ENCODE assay signal across 8 mouse cellular contexts in the genomic region with DNA sequence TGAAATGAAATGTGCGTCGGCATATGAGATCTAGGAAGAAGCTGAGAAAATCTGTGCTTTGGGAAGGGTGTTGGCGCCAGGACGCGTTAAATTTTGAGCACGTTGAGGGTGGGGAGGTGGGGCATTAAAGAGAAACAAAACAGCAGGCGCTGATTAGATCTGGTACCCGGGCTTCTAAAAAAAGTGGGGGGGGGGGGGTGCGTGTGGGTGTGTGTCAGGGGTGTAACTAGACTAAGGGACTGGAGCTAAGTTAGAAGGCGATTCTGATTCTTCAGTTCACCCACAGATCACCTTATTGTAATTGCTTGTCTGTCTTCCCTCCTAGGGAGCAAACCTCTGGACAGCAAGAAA. TPM values are rescaled to one million over a fixed set of nuclear protein-coding genes. Genes with fewer than 3 reads are reported as not detected.
DNase-seq lines count a peak whose midpoint lies in the region; ATAC-seq and TF ChIP-seq lines count a peak whose summit lies in the region.

No protein-coding gene starts in this region.

- no peaks in the 10 kb centered on the region for H3K36me3 ChIP-seq in kidney, embryonic 15.5 days
- no peaks in the 10 kb centered on the region for H3K36me3 ChIP-seq in intestine, embryonic 14.5 days (ENCODE audit: control insufficient read depth, insufficient read depth, low read length)
- H3K36me3 ChIP-seq in midbrain, embryonic 15.5 days (replicated peaks) = no peaks in the 10 kb centered on the region

- under 1% methylated on average over 9 of the region's 10 CpGs for WGBS in kidney, embryonic 15.5 days
- WGBS in intestine, embryonic 14.5 days = under 1% methylated on average over 10 of the region's 10 CpGs
- WGBS in midbrain, embryonic 15.5 days = 1% methylated on average over 10 of the region's 10 CpGs

- H3K9ac ChIP-seq in kidney, embryonic 15.5 days = 0 out of 2 replicates have a peak overlapping the region, but pooled peaks have one; percentile 36
- peak overlapping the region; percentile 37 for H3K9ac ChIP-seq in intestine, embryonic 14.5 days (ENCODE audit: low read length)
- H3K9ac ChIP-seq in midbrain, embryonic 15.5 days = peak overlapping the region; percentile 62

- H3K4me1 ChIP-seq in kidney, embryonic 15.5 days = peaks cover 13% of the 10 kb centered on the region
- peaks cover 4% of the 10 kb centered on the region for H3K4me1 ChIP-seq in cortical plate, adult 2 months (ENCODE audit: control insufficient read depth, insufficient read depth, low read length)
- peaks cover 12% of the 10 kb centered on the region for H3K4me1 ChIP-seq in intestine, embryonic 14.5 days (replicated peaks; ENCODE audit: control insufficient read depth, insufficient read depth, low read length)
- peaks cover 21% of the 10 kb centered on the region for H3K4me1 ChIP-seq in midbrain, embryonic 15.5 days

- peak overlapping the region; percentile 84 for H3K4me2 ChIP-seq in kidney, embryonic 15.5 days
- peak overlapping the region; percentile 65 for H3K4me2 ChIP-seq in intestine, embryonic 14.5 days (ENCODE audit: low read length)
- peak overlapping the region; percentile 74 for H3K4me2 ChIP-seq in midbrain, embryonic 15.5 days

- no peak for TF ChIP-seq CTCF in cortical plate, adult 2 months (IDR thresholded peaks at IDR 0.05; ENCODE audit: extremely low read depth, insufficient read depth, low read length)

- TF ChIP-seq POLR2A in cortical plate, adult 2 months (IDR thresholded peaks at IDR 0.05; ENCODE audit: extremely low read depth, insufficient read depth, low read length) = no peak

- ATAC-seq in kidney, embryonic 15.5 days (replicated peaks; ENCODE audit: low FRiP score) = no peak
- ATAC-seq in intestine, embryonic 14.5 days (replicated peaks; ENCODE audit: low FRiP score, low TSS enrichment, low read depth) = no peak
- ATAC-seq in midbrain, embryonic 15.5 days (replicated peaks) = no peak
- no peak for ATAC-seq in granulocyte monocyte progenitor cell, adult 5-6 weeks (replicated peaks; ENCODE audit: poor library complexity, severe bottlenecking)

- no peaks in the 10 kb centered on the region for H3K9me3 ChIP-seq in kidney, embryonic 15.5 days (replicated peaks)
- H3K9me3 ChIP-seq in intestine, embryonic 14.5 days (ENCODE audit: control insufficient read depth, low read length) = no peaks in the 10 kb centered on the region
- H3K9me3 ChIP-seq in midbrain, embryonic 15.5 days = no peaks in the 10 kb centered on the region

- H3K4me3 ChIP-seq in kidney, embryonic 15.5 days (replicated peaks) = peak overlapping the region; percentile 71
- H3K4me3 ChIP-seq in cortical plate, adult 2 months (ENCODE audit: insufficient read depth, low read length) = peak overlapping the region; percentile 8; the same call in 1 of the 2 replicates
- peak overlapping the region; percentile 74 for H3K4me3 ChIP-seq in intestine, embryonic 14.5 days (ENCODE audit: low read depth, low read length)
- H3K4me3 ChIP-seq in midbrain, embryonic 15.5 days = peak overlapping the region; percentile 52

- no peak for DNase-seq in kidney, postnatal 4 days
- DNase-seq in intestine, embryonic 14.5 days (ENCODE audit: low spot score) = no peak
- DNase-seq in cerebellum, postnatal 25 days = no peak
- no peak for DNase-seq in embryo, embryonic 9.5 days (ENCODE audit: extremely low spot score)

- H3K27ac ChIP-seq in kidney, embryonic 15.5 days = peak overlapping the region; percentile 76
- no peak overlapping the region for H3K27ac ChIP-seq in cortical plate, adult 2 months (ENCODE audit: insufficient read depth, low read length)
- peak overlapping the region; percentile 60 for H3K27ac ChIP-seq in intestine, embryonic 14.5 days (ENCODE audit: low read depth)
- peak overlapping the region; percentile 82 for H3K27ac ChIP-seq in midbrain, embryonic 15.5 days

- no peaks in the 10 kb centered on the region for H3K27me3 ChIP-seq in kidney, embryonic 15.5 days
- H3K27me3 ChIP-seq in intestine, embryonic 14.5 days (replicated peaks; ENCODE audit: control insufficient read depth, insufficient read depth, low read length) = no peaks in the 10 kb centered on the region
- no peaks in the 10 kb centered on the region for H3K27me3 ChIP-seq in midbrain, embryonic 15.5 days (replicated peaks)

RNA-seq across cellular contexts. Expression of a gene that starts 1.2 kb away (rescaled TPM):
- polyA plus RNA-seq in kidney, embryonic 15.5 days (2015; fragmentation: Nextera tagmentation; extraction: Ambion mirVana) = 53.0 and 58.3 TPM in 2 replicates
- polyA plus RNA-seq in cortical plate, adult 2 months (2012; rRNA removed) = 19.5 and 20.4 TPM in 2 replicates
- polyA plus RNA-seq in intestine, embryonic 14.5 days (2014; fragmentation: Nextera tagmentation; extraction: Ambion mirVana) = 119 and 127 TPM in 2 replicates
- 60.5 and 63.8 TPM in 2 replicates for polyA plus RNA-seq in midbrain, embryonic 15.5 days (2015; fragmentation: Nextera tagmentation; extraction: Ambion mirVana)
- 34.7 and 35.8 TPM in 2 replicates for total RNA-seq in granulocyte monocyte progenitor cell, adult 5-6 weeks (2014; fragmentation: Nextera tagmentation)
- 34.4 and 36.8 TPM in 2 replicates for total RNA-seq in granulocyte monocyte progenitor cell, adult 5-6 weeks (2017)

RNA-seq across cellular contexts. Expression of a gene that starts 22.5 kb away (rescaled TPM):
- polyA plus RNA-seq in kidney, embryonic 15.5 days (2015; fragmentation: Nextera tagmentation; extraction: Ambion mirVana) = 11.4 and 12.3 TPM in 2 replicates
- polyA plus RNA-seq in cortical plate, adult 2 months (2012; rRNA removed) = 33.7 and 35.0 TPM in 2 replicates
- 11.8 and 12.7 TPM in 2 replicates for polyA plus RNA-seq in intestine, embryonic 14.5 days (2014; fragmentation: Nextera tagmentation; extraction: Ambion mirVana)
- polyA plus RNA-seq in midbrain, embryonic 15.5 days (2015; fragmentation: Nextera tagmentation; extraction: Ambion mirVana) = 15.5 and 15.6 TPM in 2 replicates
- total RNA-seq in granulocyte monocyte progenitor cell, adult 5-6 weeks (2014; fragmentation: Nextera tagmentation) = 6.6 and 9.2 TPM in 2 replicates
- 3.5 and 4.0 TPM in 2 replicates for total RNA-seq in granulocyte monocyte progenitor cell, adult 5-6 weeks (2017)

RNA-seq across cellular contexts. Expression of a gene that starts 22.7 kb away (rescaled TPM):
- polyA plus RNA-seq in kidney, embryonic 15.5 days (2015; fragmentation: Nextera tagmentation; extraction: Ambion mirVana) = 5.3 and 6.5 TPM in 2 replicates
- polyA plus RNA-seq in cortical plate, adult 2 months (2012; rRNA removed) = 13.7 and 16.8 TPM in 2 replicates
- polyA plus RNA-seq in intestine, embryonic 14.5 days (2014; fragmentation: Nextera tagmentation; extraction: Ambion mirVana) = 10.6 and 11.7 TPM in 2 replicates
- polyA plus RNA-seq in midbrain, embryonic 15.5 days (2015; fragmentation: Nextera tagmentation; extraction: Ambion mirVana) = 8.8 and 9.5 TPM in 2 replicates
- 4.0 and 12.1 TPM in 2 replicates for total RNA-seq in granulocyte monocyte progenitor cell, adult 5-6 weeks (2014; fragmentation: Nextera tagmentation)
- 12.8 and 15.0 TPM in 2 replicates for total RNA-seq in granulocyte monocyte progenitor cell, adult 5-6 weeks (2017)

Comparison
In these comparisons a context has a peak if more than half of its experiments do, and no peak if none do; other contexts are left out.
1. H3K4me3 ChIP-seq: peak in every context shown above with its lines; median percentile 74 in intestine, embryonic 14.5 days; 71 in kidney, embryonic 15.5 days; 52 in midbrain, embryonic 15.5 days; 8 in cortical plate, adult 2 months.